Comparison of ENCODE assay signal across 16 mouse cellular contexts in the genomic region with DNA sequence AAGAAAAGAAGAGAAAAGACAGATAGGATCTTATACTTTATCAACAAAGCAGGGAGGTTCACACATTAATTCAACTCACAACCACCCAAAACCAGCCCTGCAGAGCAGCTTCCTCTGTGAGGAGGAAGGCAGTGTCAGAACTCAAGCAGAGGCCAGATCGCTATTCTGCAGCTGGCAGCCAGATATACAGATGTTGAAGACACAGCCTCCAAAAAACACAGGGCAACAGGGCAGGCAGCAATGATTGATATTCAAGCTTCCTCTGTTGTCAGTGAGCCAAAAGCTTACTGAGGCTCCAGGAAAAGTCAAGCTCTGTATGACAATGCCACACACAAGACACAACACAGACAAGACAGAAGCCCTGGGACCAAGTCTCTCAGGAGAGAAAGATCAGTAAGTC. TPM values are rescaled to one million over a fixed set of nuclear protein-coding genes. Genes with fewer than 3 reads are reported as not detected.
DNase-seq lines count a peak whose midpoint lies in the region; ATAC-seq and TF ChIP-seq lines count a peak whose summit lies in the region.
"Had no signal": no experiment of that assay in that cellular context is flagged by ENCODE, and none has a peak within 500 bp of the region (broad histone marks: within the 10 kb centered on the region; RNA-seq: fewer than 3 reads in every experiment).

No protein-coding gene starts in this region.

- no peaks in the 10 kb centered on the region for H3K4me1 ChIP-seq in heart, embryonic 10.5 days
- no peaks in the 10 kb centered on the region for H3K4me1 ChIP-seq in hindbrain, postnatal 0 days (ENCODE audit: insufficient read depth, low read length)
- H3K4me1 ChIP-seq: heart, embryonic 13.5 days had no signal

- H3K27me3 ChIP-seq in heart, embryonic 10.5 days (ENCODE audit: insufficient read depth, poor library complexity, severe bottlenecking) = no peaks in the 10 kb centered on the region
- no peaks in the 10 kb centered on the region for H3K27me3 ChIP-seq in hindbrain, postnatal 0 days (ENCODE audit: insufficient read depth, low read length)
- H3K27me3 ChIP-seq: CH12.LX; heart, embryonic 13.5 days; megakaryocyte, embryonic 14.5 days had no signal

- no peak for TF ChIP-seq CTCF in hindbrain, postnatal 0 days (IDR thresholded peaks at IDR 0.05; ENCODE audit: low read depth)

- H3K4me2 ChIP-seq in hindbrain, postnatal 0 days (ENCODE audit: low read depth, low read length) = no peak overlapping the region
- H3K4me2 ChIP-seq: heart, embryonic 13.5 days; hindbrain, embryonic 14.5 days had no signal

- peak; percentile 31 to 58 for DNase-seq in heart, adult 9 months (ENCODE audit: low spot score in 2 of 2)
- DNase-seq in heart, embryonic 10.5 days (ENCODE audit: low spot score) = no peak
- peak; percentile 67 for DNase-seq in adipocyte (ENCODE audit: low spot score)
- DNase-seq in kidney, postnatal 10 days = peak; percentile 52
- DNase-seq in lung, postnatal 14 days = peak; percentile 35
- no peak for DNase-seq in cerebellum, postnatal 25 days
- DNase-seq in hindbrain, postnatal 0 days (ENCODE audit: low spot score) = no peak
- no peak for DNase-seq in thymus, adult 18-20 months
- DNase-seq: forebrain, postnatal 0 days; left cerebral cortex, postnatal 4 days had no signal

- H3K36me3 ChIP-seq in heart, embryonic 10.5 days = peaks cover 47% of the 10 kb centered on the region
- H3K36me3 ChIP-seq in hindbrain, postnatal 0 days (ENCODE audit: insufficient read depth, low read length) = peaks cover 19% of the 10 kb centered on the region

- H3K4me3 ChIP-seq in heart, embryonic 10.5 days = no peak overlapping the region
- no peak overlapping the region for H3K4me3 ChIP-seq in hindbrain, postnatal 0 days (ENCODE audit: low read length)
- H3K4me3 ChIP-seq: heart, embryonic 13.5 days; megakaryocyte, embryonic 14.5 days; myocyte had no signal

- ATAC-seq in hindbrain, postnatal 0 days = no peak
- ATAC-seq: forebrain, postnatal 0 days had no signal

- no peaks in the 10 kb centered on the region for H3K9me3 ChIP-seq in heart, embryonic 10.5 days
- no peaks in the 10 kb centered on the region for H3K9me3 ChIP-seq in hindbrain, postnatal 0 days (ENCODE audit: low read length)
- H3K9me3 ChIP-seq: heart, embryonic 13.5 days; megakaryocyte, embryonic 14.5 days had no signal

- no peak overlapping the region for H3K27ac ChIP-seq in heart, embryonic 10.5 days
- no peak overlapping the region for H3K27ac ChIP-seq in hindbrain, postnatal 0 days
- H3K27ac ChIP-seq: heart, embryonic 13.5 days; hindbrain, embryonic 14.5 days had no signal

- no peak overlapping the region for H3K9ac ChIP-seq in hindbrain, postnatal 0 days (replicated peaks; ENCODE audit: low read length)
- H3K9ac ChIP-seq: forebrain, postnatal 0 days; heart, embryonic 13.5 days; hindbrain, embryonic 14.5 days had no signal

- WGBS in heart, embryonic 10.5 days = 77% methylated on average over 1 of the region's 1 CpGs
- 75% methylated on average over 1 of the region's 1 CpGs for WGBS in hindbrain, postnatal 0 days

RNA-seq across cellular contexts. Expression of gene Gmeb2, which starts 11.1 kb away (rescaled TPM):
- 13.1 and 13.2 TPM in 2 replicates for polyA plus RNA-seq in heart, embryonic 10.5 days (2016; fragmentation: Nextera tagmentation; extraction: Ambion mirVana)
- 19.2 and 25.2 TPM in 2 replicates for total RNA-seq in hindbrain, postnatal 0 days (2014; rRNA removed)
- polyA plus RNA-seq in hindbrain, postnatal 0 days (2015; fragmentation: Nextera tagmentation; extraction: Ambion mirVana) = 8.6 and 8.9 TPM in 2 replicates

RNA-seq across cellular contexts. Expression of gene Helz2, which starts 34.9 kb away (rescaled TPM):
- polyA plus RNA-seq in heart, embryonic 10.5 days (2016; fragmentation: Nextera tagmentation; extraction: Ambion mirVana) = 1.1 and 1.3 TPM in 2 replicates
- 2.8 and 5.7 TPM in 2 replicates for total RNA-seq in hindbrain, postnatal 0 days (2014; rRNA removed)
- 0.19 and 0.24 TPM in 2 replicates for polyA plus RNA-seq in hindbrain, postnatal 0 days (2015; fragmentation: Nextera tagmentation; extraction: Ambion mirVana)

RNA-seq across cellular contexts. Expression of gene Stmn3, which starts 37.5 kb away (rescaled TPM):
- polyA plus RNA-seq in heart, embryonic 10.5 days (2016; fragmentation: Nextera tagmentation; extraction: Ambion mirVana) = 0.37 and 1.0 TPM in 2 replicates
- total RNA-seq in hindbrain, postnatal 0 days (2014; rRNA removed) = 1,221 and 1,263 TPM in 2 replicates
- polyA plus RNA-seq in hindbrain, postnatal 0 days (2015; fragmentation: Nextera tagmentation; extraction: Ambion mirVana) = 1,758 and 1,824 TPM in 2 replicates
- total RNA-seq: CH12.LX had no signal

RNA-seq across cellular contexts. Expression of gene Rtel1, which starts 42.8 kb away (rescaled TPM):
- 46.0 and 50.6 TPM in 2 replicates for polyA plus RNA-seq in heart, embryonic 10.5 days (2016; fragmentation: Nextera tagmentation; extraction: Ambion mirVana)
- 52.2 and 97.2 TPM in 2 replicates for total RNA-seq in hindbrain, postnatal 0 days (2014; rRNA removed)
- polyA plus RNA-seq in hindbrain, postnatal 0 days (2015; fragmentation: Nextera tagmentation; extraction: Ambion mirVana) = 21.6 and 28.0 TPM in 2 replicates

RNA-seq across cellular contexts. Expression of gene Fndc11, which starts 57.0 kb away (rescaled TPM):
- not detected in 2 replicates for polyA plus RNA-seq in heart, embryonic 10.5 days (2016; fragmentation: Nextera tagmentation; extraction: Ambion mirVana)
- total RNA-seq in hindbrain, postnatal 0 days (2014; rRNA removed) = 2.2 and 2.8 TPM in 2 replicates
- polyA plus RNA-seq in hindbrain, postnatal 0 days (2015; fragmentation: Nextera tagmentation; extraction: Ambion mirVana) = 0.25 and 0.52 TPM in 2 replicates
- total RNA-seq: forebrain, postnatal 0 days; layer of hippocampus, adult 8-10 months; left cerebral cortex, postnatal 4 days had no signal
- polyA plus RNA-seq: hindbrain, embryonic 14.5 days; myocyte had no signal

Comparison
In these comparisons a context has a peak if more than half of its experiments do, and no peak if none do; other contexts are left out.
1. DNase-seq: peak in heart, adult 9 months (2 of 2), adipocyte (single experiment), kidney, postnatal 10 days (single experiment) and lung, postnatal 14 days (single experiment); none in heart, embryonic 10.5 days (single experiment), cerebellum, postnatal 25 days (0 of 2), hindbrain, postnatal 0 days (single experiment) and thymus, adult 18-20 months (0 of 2).
2. RNA of gene Stmn3, which starts 37.5 kb away (polyA plus RNA-seq): 1,758 to 1,824 TPM in hindbrain, postnatal 0 days; 0.37 to 1.0 TPM in heart, embryonic 10.5 days; every median in the first group is over 100 times any median in the second.